9 mouse cellular contexts compared by ENCODE assay signal in the genomic region with DNA sequence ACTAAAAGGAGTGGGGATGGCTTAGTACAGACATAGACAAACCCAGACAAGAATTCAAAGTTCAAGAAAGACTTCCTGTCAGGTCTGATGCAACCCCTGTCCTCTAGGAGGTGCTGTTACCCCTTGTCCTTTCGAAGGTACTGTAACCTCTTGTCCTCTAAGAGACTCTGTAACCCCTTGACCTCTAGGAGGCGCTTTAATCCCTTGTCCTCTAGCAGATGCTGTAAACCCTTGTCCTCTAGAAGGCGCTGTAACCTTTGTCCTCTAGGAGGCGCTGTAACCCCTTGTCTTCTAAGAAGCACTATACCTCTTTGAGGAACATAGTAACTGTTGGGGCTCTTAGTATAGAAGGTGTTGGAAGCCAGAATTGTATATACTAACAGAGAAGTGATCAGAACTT. TPM values are rescaled to one million over a fixed set of nuclear protein-coding genes. Genes with fewer than 3 reads are reported as not detected.
A peak's percentile ranks its signal among the peaks of the same experiment; 100 is the strongest.
DNase-seq lines count a peak whose midpoint lies in the region; ATAC-seq and TF ChIP-seq lines count a peak whose summit lies in the region.
"Had no signal": no experiment of that assay in that cellular context is flagged by ENCODE, and none has a peak within 500 bp of the region (broad histone marks: within the 10 kb centered on the region; RNA-seq: fewer than 3 reads in every experiment).

No protein-coding gene starts in this region.

- in situ Hi-C loops in CH12.LX (cut with MboI; ENCODE audit: low pct_ligation_motif_present, low pct_unique_long_range_greater_than_20kb, low sequenced_read_pairs): loop anchor here (10.0 kb wide), 1 partner anchor 606 kb away; no protein-coding TSS in a partner anchor

- H3K4me1 ChIP-seq in heart, postnatal 0 days (ENCODE audit: control insufficient read depth, insufficient read depth): peaks cover 5% of the 10 kb centered on the region
- no peaks in the 10 kb centered on the region; the same call in 1 of the 2 replicates for H3K4me1 ChIP-seq in heart, embryonic 11.5 days (ENCODE audit: control insufficient read depth, insufficient read depth, low read length)
- no peaks in the 10 kb centered on the region for H3K4me1 ChIP-seq in CH12.LX (ENCODE audit: control insufficient read depth in 1 of 2, insufficient read depth in 2 of 2)
- peaks cover 9% of the 10 kb centered on the region; the same call in 1 of the 2 replicates for H3K4me1 ChIP-seq in liver, embryonic 12.5 days
- no peaks in the 10 kb centered on the region for H3K4me1 ChIP-seq in kidney, embryonic 14.5 days (ENCODE audit: control insufficient read depth, insufficient read depth, low read length)

- DNase-seq in heart, postnatal 0 days (ENCODE audit: low spot score): peak; percentile 26
- peak; percentile 99 for DNase-seq in CH12.LX (ENCODE audit: extremely low read depth)
- peak; percentile 85 for DNase-seq in brain, embryonic 14.5 days (ENCODE audit: low read depth)
- peak; percentile 66 to 71 for DNase-seq in spleen, postnatal 4 days (ENCODE audit: low spot score in 2 of 2)

- H3K36me3 ChIP-seq in heart, postnatal 0 days (replicated peaks; ENCODE audit: control insufficient read depth, insufficient read depth, low read length): no peaks in the 10 kb centered on the region
- no peaks in the 10 kb centered on the region for H3K36me3 ChIP-seq in heart, embryonic 11.5 days (ENCODE audit: control insufficient read depth, insufficient read depth, low read length)
- H3K36me3 ChIP-seq in CH12.LX (replicated peaks in 1 of 2; ENCODE audit: control insufficient read depth in 1 of 2, insufficient read depth in 1 of 2, low read length in 1 of 2): no peaks in the 10 kb centered on the region
- H3K36me3 ChIP-seq in liver, embryonic 12.5 days: no peaks in the 10 kb centered on the region
- no peaks in the 10 kb centered on the region for H3K36me3 ChIP-seq in kidney, embryonic 14.5 days (ENCODE audit: control insufficient read depth, insufficient read depth, low read length)
- H3K36me3 ChIP-seq: embryonic facial prominence, embryonic 12.5 days had no signal

- no peaks in the 10 kb centered on the region for H3K9me3 ChIP-seq in heart, postnatal 0 days (replicated peaks; ENCODE audit: control insufficient read depth, low read length)
- no peaks in the 10 kb centered on the region for H3K9me3 ChIP-seq in heart, embryonic 11.5 days (replicated peaks; ENCODE audit: control insufficient read depth, low read length)
- H3K9me3 ChIP-seq in CH12.LX (replicated peaks; ENCODE audit: low read length): peaks cover 12% of the 10 kb centered on the region
- H3K9me3 ChIP-seq in liver, embryonic 12.5 days (replicated peaks): no peaks in the 10 kb centered on the region; the same call in 1 of the 2 replicates
- H3K9me3 ChIP-seq in kidney, embryonic 14.5 days (ENCODE audit: control insufficient read depth, low read length): 0 out of 2 replicates have a peak, but pooled peaks cover 2% of the 10 kb centered on the region
- H3K9me3 ChIP-seq: embryonic facial prominence, embryonic 12.5 days had no signal

- no peak overlapping the region for H3K4me2 ChIP-seq in heart, postnatal 0 days (ENCODE audit: low read depth, low read length)
- H3K4me2 ChIP-seq in heart, embryonic 11.5 days: no peak overlapping the region
- H3K4me2 ChIP-seq in CH12.LX (ENCODE audit: insufficient read depth, low read depth, poor library complexity, severe bottlenecking): no peak overlapping the region
- no peak overlapping the region for H3K4me2 ChIP-seq in liver, embryonic 12.5 days
- no peak overlapping the region for H3K4me2 ChIP-seq in kidney, embryonic 14.5 days (replicated peaks; ENCODE audit: low read depth, low read length)
- H3K4me2 ChIP-seq: embryonic facial prominence, embryonic 12.5 days had no signal

- H3K27ac ChIP-seq in heart, postnatal 0 days (ENCODE audit: low read depth): no peak overlapping the region
- H3K27ac ChIP-seq in heart, embryonic 11.5 days (ENCODE audit: low read depth, low read length): no peak overlapping the region
- H3K27ac ChIP-seq in CH12.LX (ENCODE audit: insufficient read depth, low read depth): no peak overlapping the region
- H3K27ac ChIP-seq in liver, embryonic 12.5 days: no peak overlapping the region
- H3K27ac ChIP-seq in kidney, embryonic 14.5 days (ENCODE audit: low read depth, low read length): no peak overlapping the region
- H3K27ac ChIP-seq: embryonic facial prominence, embryonic 12.5 days had no signal

- no peak for TF ChIP-seq POLR2A in CH12.LX (IDR thresholded peaks at IDR 0.05; ENCODE audit: low read depth, low read length)
- TF ChIP-seq POLR2A in brain, embryonic 14.5 days (IDR thresholded peaks at IDR 0.05; ENCODE audit: borderline replicate concordance, extremely low read depth, insufficient read depth, insufficient read length, poor library complexity, severe bottlenecking): no peak

- no peaks in the 10 kb centered on the region for H3K79me2 ChIP-seq in CH12.LX (replicated peaks; ENCODE audit: control insufficient read depth, extremely low read depth, insufficient read depth, poor library complexity, severe bottlenecking)

- no peak for ATAC-seq in heart, postnatal 0 days (ENCODE audit: insufficient read depth, low read depth)
- no peak for ATAC-seq in heart, embryonic 11.5 days (replicated peaks; ENCODE audit: insufficient number of reproducible peaks, low FRiP score, low TSS enrichment)
- peak; percentile 84 for ATAC-seq in erythroid progenitor cell, adult 5-6 weeks (replicated peaks; ENCODE audit: low FRiP score, poor library complexity, severe bottlenecking)
- ATAC-seq in liver, embryonic 12.5 days: peak; percentile 73
- no peak for ATAC-seq in kidney, embryonic 14.5 days (ENCODE audit: low FRiP score, low TSS enrichment)

- TF ChIP-seq CTCF in heart, postnatal 0 days (IDR thresholded peaks at IDR 0.05; ENCODE audit: low read depth): peak; percentile 59
- peak; percentile 99 to 100 for TF ChIP-seq CTCF in CH12.LX (conservative IDR thresholded peaks at IDR 0.05 in 1 of 2, IDR thresholded peaks at IDR 0.05 in 1 of 2; ENCODE audit: low read depth in 2 of 2, low read length in 2 of 2)
- peak; percentile 47; the same call in 1 of the 2 replicates for TF ChIP-seq CTCF in brain, embryonic 14.5 days (IDR thresholded peaks at IDR 0.05; ENCODE audit: borderline replicate concordance, extremely low read depth, insufficient read depth, insufficient read length)

- dilution Hi-C loops in CH12.LX (cut with MboI; ENCODE audit: extremely low pct_ligation_motif_present, extremely low pct_unique_long_range_greater_than_20kb, low sequenced_read_pairs): no loop called here

- no peak overlapping the region for H3K4me3 ChIP-seq in heart, postnatal 0 days (ENCODE audit: low read depth, low read length)
- H3K4me3 ChIP-seq in heart, embryonic 11.5 days (ENCODE audit: low read depth, low read length): no peak overlapping the region
- no peak overlapping the region for H3K4me3 ChIP-seq in CH12.LX (replicated peaks in 1 of 3; ENCODE audit: low read depth in 2 of 3, low read length in 2 of 3, poor library complexity in 1 of 3)
- no peak overlapping the region for H3K4me3 ChIP-seq in liver, embryonic 12.5 days
- no peak overlapping the region for H3K4me3 ChIP-seq in kidney, embryonic 14.5 days (ENCODE audit: low read length)
- H3K4me3 ChIP-seq: embryonic facial prominence, embryonic 12.5 days had no signal

- peaks cover 13% of the 10 kb centered on the region for H3K27me3 ChIP-seq in heart, postnatal 0 days (ENCODE audit: control insufficient read depth, insufficient read depth, low read length)
- H3K27me3 ChIP-seq in heart, embryonic 11.5 days (ENCODE audit: control insufficient read depth, insufficient read depth, low read length): peaks cover 11% of the 10 kb centered on the region
- peaks cover 2% of the 10 kb centered on the region for H3K27me3 ChIP-seq in CH12.LX (replicated peaks)
- peaks cover 36% of the 10 kb centered on the region for H3K27me3 ChIP-seq in liver, embryonic 12.5 days (replicated peaks)
- H3K27me3 ChIP-seq in kidney, embryonic 14.5 days (ENCODE audit: control insufficient read depth, insufficient read depth, low read length): peaks cover 14% of the 10 kb centered on the region

- no peak overlapping the region for H3K9ac ChIP-seq in heart, postnatal 0 days (replicated peaks; ENCODE audit: low read depth, low read length)
- H3K9ac ChIP-seq in heart, embryonic 11.5 days (ENCODE audit: low read depth, low read length): no peak overlapping the region
- H3K9ac ChIP-seq in CH12.LX (ENCODE audit: insufficient read depth, low read depth): no peak overlapping the region
- no peak overlapping the region for H3K9ac ChIP-seq in liver, embryonic 12.5 days
- no peak overlapping the region for H3K9ac ChIP-seq in kidney, embryonic 14.5 days (ENCODE audit: low read depth, low read length)
- H3K9ac ChIP-seq: embryonic facial prominence, embryonic 12.5 days had no signal

- no peak for TF ChIP-seq EP300 in heart, postnatal 0 days (IDR thresholded peaks at IDR 0.05; ENCODE audit: low read depth)
- no peak for TF ChIP-seq EP300 in CH12.LX (IDR thresholded peaks at IDR 0.05; ENCODE audit: low read length)

- TF ChIP-seq RAD21 in CH12.LX (IDR thresholded peaks at IDR 0.05; ENCODE audit: low read depth, low read length): peak; percentile 88

- 55% methylated on average over 4 of the region's 4 CpGs for whole genome bisulfite sequencing in heart, postnatal 0 days
- WGBS in heart, embryonic 11.5 days (ENCODE audit: insufficient replicate concordance): 45% methylated on average over 4 of the region's 4 CpGs
- 41% methylated on average over 4 of the region's 4 CpGs for WGBS in liver, embryonic 12.5 days (ENCODE audit: insufficient replicate concordance)
- WGBS in kidney, embryonic 14.5 days: 56% methylated on average over 4 of the region's 4 CpGs

RNA-seq across cellular contexts. Expression of a gene that starts 4.7 kb away (rescaled TPM):
- total RNA-seq in heart, postnatal 0 days (2014; rRNA removed; ENCODE audit: low replicate concordance): 0.42 and 0.66 TPM in 2 replicates
- polyA plus RNA-seq in heart, postnatal 0 days (2015; fragmentation: Nextera tagmentation; extraction: Ambion mirVana): 0.10 and 0.31 TPM in 2 replicates
- 1.8 TPM in 2 replicates for polyA plus RNA-seq in heart, embryonic 11.5 days (2014; fragmentation: Nextera tagmentation; extraction: Ambion mirVana)
- not detected in 2 replicates for total RNA-seq in CH12.LX (2012; rRNA removed)
- not detected in 2 replicates for total RNA-seq in CH12.LX (2014; rRNA removed)
- not detected in 2 replicates for polyA plus RNA-seq in CH12.LX (2012; ENCODE audit: insufficient read length, low read depth)
- 16.0 and 19.6 TPM in 2 replicates for polyA plus RNA-seq in brain, embryonic 14.5 days (2012; rRNA removed)
- total RNA-seq in erythroid progenitor cell, adult 5-6 weeks (2015; ENCODE audit: low replicate concordance): 1.4 TPM in 1 of 2 replicates, not detected in the other
- total RNA-seq in erythroid progenitor cell, adult 5-6 weeks (2017; ENCODE audit: low replicate concordance): 0.13 TPM in 1 of 2 replicates, not detected in the other
- 0.20 and 0.36 TPM in 2 replicates for polyA plus RNA-seq in liver, embryonic 12.5 days (2016; fragmentation: Nextera tagmentation; extraction: Ambion mirVana)
- polyA plus RNA-seq in kidney, embryonic 14.5 days (2014; fragmentation: Nextera tagmentation; extraction: Ambion mirVana): 0.44 and 0.81 TPM in 2 replicates

RNA-seq across cellular contexts. Expression of a gene that starts 24.1 kb away (rescaled TPM):
- 331 and 333 TPM in 2 replicates for total RNA-seq in heart, postnatal 0 days (2014; rRNA removed; ENCODE audit: low replicate concordance)
- 642 and 671 TPM in 2 replicates for polyA plus RNA-seq in heart, postnatal 0 days (2015; fragmentation: Nextera tagmentation; extraction: Ambion mirVana)
- 160 and 165 TPM in 2 replicates for polyA plus RNA-seq in heart, embryonic 11.5 days (2014; fragmentation: Nextera tagmentation; extraction: Ambion mirVana)
- 78.5 and 111 TPM in 2 replicates for total RNA-seq in CH12.LX (2012; rRNA removed)
- total RNA-seq in CH12.LX (2014; rRNA removed): 224 and 249 TPM in 2 replicates
- polyA plus RNA-seq in CH12.LX (2012; ENCODE audit: insufficient read length, low read depth): 199 and 240 TPM in 2 replicates
- polyA plus RNA-seq in brain, embryonic 14.5 days (2012; rRNA removed): 45.4 and 59.9 TPM in 2 replicates
- 16.3 and 18.0 TPM in 2 replicates for total RNA-seq in erythroid progenitor cell, adult 5-6 weeks (2015; ENCODE audit: low replicate concordance)
- 8.3 and 38.5 TPM in 2 replicates for total RNA-seq in erythroid progenitor cell, adult 5-6 weeks (2017; ENCODE audit: low replicate concordance)
- polyA plus RNA-seq in liver, embryonic 12.5 days (2016; fragmentation: Nextera tagmentation; extraction: Ambion mirVana): 51.7 and 53.4 TPM in 2 replicates
- 73.4 and 81.1 TPM in 2 replicates for polyA plus RNA-seq in kidney, embryonic 14.5 days (2014; fragmentation: Nextera tagmentation; extraction: Ambion mirVana)

RNA-seq across cellular contexts. Expression of a gene that starts 55.7 kb away (rescaled TPM):
- total RNA-seq in heart, postnatal 0 days (2014; rRNA removed; ENCODE audit: low replicate concordance): 119 and 159 TPM in 2 replicates
- polyA plus RNA-seq in heart, postnatal 0 days (2015; fragmentation: Nextera tagmentation; extraction: Ambion mirVana): 56.4 and 58.2 TPM in 2 replicates
- polyA plus RNA-seq in heart, embryonic 11.5 days (2014; fragmentation: Nextera tagmentation; extraction: Ambion mirVana): 53.4 and 59.1 TPM in 2 replicates
- total RNA-seq in CH12.LX (2012; rRNA removed): 223 and 255 TPM in 2 replicates
- 316 and 370 TPM in 2 replicates for total RNA-seq in CH12.LX (2014; rRNA removed)
- polyA plus RNA-seq in CH12.LX (2012; ENCODE audit: insufficient read length, low read depth): 243 and 256 TPM in 2 replicates
- 65.9 and 84.1 TPM in 2 replicates for polyA plus RNA-seq in brain, embryonic 14.5 days (2012; rRNA removed)
- 174 and 210 TPM in 2 replicates for total RNA-seq in erythroid progenitor cell, adult 5-6 weeks (2015; ENCODE audit: low replicate concordance)
- 142 and 143 TPM in 2 replicates for total RNA-seq in erythroid progenitor cell, adult 5-6 weeks (2017; ENCODE audit: low replicate concordance)
- 60.8 and 62.2 TPM in 2 replicates for polyA plus RNA-seq in liver, embryonic 12.5 days (2016; fragmentation: Nextera tagmentation; extraction: Ambion mirVana)
- polyA plus RNA-seq in kidney, embryonic 14.5 days (2014; fragmentation: Nextera tagmentation; extraction: Ambion mirVana): 62.5 and 68.2 TPM in 2 replicates

Comparison
In these comparisons a context has a peak if more than half of its experiments do, and no peak if none do; other contexts are left out.
1. ATAC-seq: peak in erythroid progenitor cell, adult 5-6 weeks (single experiment) and liver, embryonic 12.5 days (single experiment); none in heart, postnatal 0 days (single experiment), heart, embryonic 11.5 days (single experiment) and kidney, embryonic 14.5 days (single experiment).
2. DNase-seq: peak in every context shown above with its lines; median percentile 99 in CH12.LX; 85 in brain, embryonic 14.5 days; 68 in spleen, postnatal 4 days; 26 in heart, postnatal 0 days.
3. CTCF ChIP-seq: peak in every context shown above with its lines; median percentile 100 in CH12.LX; 59 in heart, postnatal 0 days; 47 in brain, embryonic 14.5 days.